Mouse (Mus musculus): ENCODE data around the gene Mre11a.

DNA sequence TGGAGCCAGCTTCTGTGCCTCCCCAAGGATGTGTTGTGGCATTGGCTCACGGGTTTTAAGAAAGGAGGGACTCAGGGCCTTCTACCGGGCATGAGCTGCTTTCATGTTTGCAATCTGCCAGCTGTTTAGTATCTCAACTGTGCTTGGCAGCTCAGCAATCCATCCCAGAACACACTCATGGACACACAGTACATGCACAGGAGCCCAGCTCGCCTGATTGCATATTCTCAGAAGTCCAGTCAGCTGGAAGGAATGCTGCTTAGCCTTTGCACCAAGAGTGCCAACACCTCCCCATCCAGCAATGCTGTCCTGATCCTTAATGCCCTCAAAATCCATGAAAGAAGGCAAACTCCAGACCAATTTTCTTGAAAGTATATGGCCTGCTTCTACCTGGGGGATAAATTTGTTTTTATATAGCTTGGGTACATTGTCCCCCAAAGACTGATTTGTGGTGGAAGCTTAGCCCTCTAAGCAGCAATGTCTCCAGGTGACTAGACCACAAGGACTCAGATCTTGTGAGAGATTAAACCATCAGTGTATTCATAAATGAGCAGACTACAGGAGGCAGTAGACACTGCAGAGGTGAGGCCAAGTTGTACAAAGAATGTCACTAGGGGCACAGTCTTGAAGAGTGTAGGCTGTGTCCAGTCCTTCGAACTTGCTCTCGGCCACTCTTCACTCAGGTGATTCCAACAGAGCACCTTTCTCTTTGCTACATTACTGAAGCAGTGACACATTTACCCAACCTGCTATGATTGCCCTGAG lies 91.5 kb downstream of the Mre11a start:
- no peak for TF ChIP-seq GATA1 (IDR thresholded peaks at IDR 0.05; ENCODE audit: borderline replicate concordance, low read length)
- TF ChIP-seq TAL1 (conservative IDR thresholded peaks at IDR 0.05; ENCODE audit: low read depth, low read length) = no peak
- TF ChIP-seq CTCF (IDR thresholded peaks at IDR 0.05; ENCODE audit: low read depth, low read length) = no peak
- no peak for TF ChIP-seq POLR2AphosphoS5 (IDR thresholded peaks at IDR 0.05; ENCODE audit: insufficient replicate concordance, low read depth, low read length)
